Mouse (Mus musculus) kidney, embryonic 15.5 days (tissue): ENCODE measurements around the gene AC131692.1. TPM values are rescaled to one million over a fixed set of nuclear protein-coding genes. Genes with fewer than 3 reads are reported as not detected.

Experiments used
- ATAC-seq: fragments of 200-750 bp; cut with Nextera tagmentation; replicated peaks from 2 replicates; pipeline ENCODE4 v1.8.0; 2017; ENCODE audit warnings: moderate TSS enrichment; ENCODE audit not compliant: low FRiP score
- H3K27ac ChIP-seq: fragments of 300-500 bp; sonication (generic); 2 replicates; pipeline ENCODE4 v1.5.1; 2015; ENCODE audit warnings: mild to moderate bottlenecking, inconsistent platforms
- H3K27me3 ChIP-seq: fragments of 300-500 bp; sonication (generic); 2 replicates; pipeline ENCODE4 v1.6.1; 2015; ENCODE audit warnings: inconsistent platforms
- H3K36me3 ChIP-seq: fragments of 300-500 bp; sonication (generic); 2 replicates; pipeline ENCODE4 v1.6.1; 2015; ENCODE audit warnings: inconsistent platforms
- H3K4me1 ChIP-seq: fragments of 300-500 bp; sonication (generic); 2 replicates; pipeline ENCODE4 v1.6.1; 2015; ENCODE audit warnings: inconsistent platforms
- H3K4me2 ChIP-seq: fragments of 300-500 bp; sonication (generic); 2 replicates; pipeline ENCODE4 v1.6.1; 2015; ENCODE audit warnings: moderate library complexity, mild to moderate bottlenecking, inconsistent platforms
- H3K4me3 ChIP-seq: fragments of 300-500 bp; sonication (generic); replicated peaks from 2 replicates; pipeline ENCODE4 v1.5.1; 2015; ENCODE audit warnings: mild to moderate bottlenecking, inconsistent platforms
- H3K9ac ChIP-seq: fragments of 300-500 bp; sonication (generic); 2 replicates; pipeline ENCODE4 v1.6.1; 2015; ENCODE audit warnings: mild to moderate bottlenecking, inconsistent platforms
- H3K9me3 ChIP-seq: fragments of 300-500 bp; sonication (generic); replicated peaks from 2 replicates; pipeline ENCODE4 v1.6.1; 2016; ENCODE audit warnings: inconsistent platforms
- WGBS: fragments of 180-500 bp; shearing (Covaris S2); methylation state at CpG from one replicate; pipeline ENCODE4 v1.1.7; 2015; ENCODE audit warnings: mixed read lengths; 5-methylcytosine and 5-hydroxymethylcytosine counted together
- polyA plus RNA-seq: library from polyadenylated mRNA; unstranded; fragments of >200 nt; fragmentation: Nextera tagmentation; extraction: Ambion mirVana; gene quantifications from 2 replicates; pipeline ENCODE4 v1.2.1, GENCODE M21; 2015

Gene AC131692.1
- polyA plus RNA-seq, 1 experiment from 2014 or later = 0.34 TPM

GRCm38 (mm10) chr19:6058513-6058912 lies 35.7 kb upstream of the AC131692.1 start:
- Histone ChIP-seq H3K4me3 (peak overlapping the region; percentile 95), H3K36me3 (peaks cover 43% of the 10 kb centered on the region), H3K27me3 (no peaks in the 10 kb centered on the region), H3K4me1 (peaks cover 44% of the 10 kb centered on the region), H3K9me3 (no peaks in the 10 kb centered on the region), H3K4me2 (peak overlapping the region; percentile 78), H3K27ac (peak overlapping the region; percentile 85), H3K9ac (peak overlapping the region; percentile 94)
- no peak for ATAC-seq
- 38% methylated on average over 5 of the region's 5 CpGs for WGBS

GRCm38 (mm10) chr19:6058966-6059365 lies 35.3 kb upstream of the AC131692.1 start:
- H3K27ac ChIP-seq = 0 out of 2 replicates have a peak overlapping the region, but pooled peaks have one; percentile 85
- no peaks in the 10 kb centered on the region for H3K27me3 ChIP-seq
- no peaks in the 10 kb centered on the region for H3K9me3 ChIP-seq
- H3K4me2 ChIP-seq = peak overlapping the region; percentile 78
- H3K9ac ChIP-seq = peak overlapping the region; percentile 94; the same call in 1 of the 2 replicates
- H3K4me1 ChIP-seq = peaks cover 46% of the 10 kb centered on the region
- WGBS = 81% methylated on average over 5 of the region's 5 CpGs
- H3K36me3 ChIP-seq = peaks cover 38% of the 10 kb centered on the region
- ATAC-seq = no peak
- peak overlapping the region; percentile 95 for H3K4me3 ChIP-seq

- Histone ChIP-seq H3K36me3 (peaks cover 19% of the 10 kb centered on the region), H3K27ac (peak within 1 kb of the TSS; percentile 95), H3K4me2 (peak within 1 kb of the TSS; percentile 98), H3K9me3 (no peaks in the 10 kb centered on the region), H3K4me1 (peaks cover 48% of the 10 kb centered on the region), H3K27me3 (no peaks in the 10 kb centered on the region), H3K4me3 (peak within 1 kb of the TSS; percentile 80), H3K9ac (peak within 1 kb of the TSS; percentile 94)
- ATAC-seq = peak; percentile 73
- under 1% methylated on average over 58 of the region's 58 CpGs for WGBS
These were observed 33.1 kb upstream of the AC131692.1 start, which contains the start of gene Znhit2 for GRCm38 (mm10) chr19:6061021-6061533. TSS of gene Znhit2 (plus strand) at chr19:6061192.

GRCm38 (mm10) chr19:6061641-6062302 lies 32.4 kb upstream of the AC131692.1 start:
- ATAC-seq = peak; percentile 17; the same call in 1 of the 2 replicates
- H3K9me3 ChIP-seq = no peaks in the 10 kb centered on the region
- 2% methylated on average over 44 of the region's 44 CpGs for WGBS
- peaks cover 48% of the 10 kb centered on the region for H3K4me1 ChIP-seq
- peak overlapping the region; percentile 95 for H3K27ac ChIP-seq
- peak overlapping the region; percentile 94 for H3K9ac ChIP-seq
- peak overlapping the region; percentile 80 for H3K4me3 ChIP-seq
- H3K27me3 ChIP-seq = no peaks in the 10 kb centered on the region
- peaks cover 19% of the 10 kb centered on the region for H3K36me3 ChIP-seq
- peak overlapping the region; percentile 98 for H3K4me2 ChIP-seq

- peaks cover 52% of the 10 kb centered on the region for H3K4me1 ChIP-seq
These were observed 31.8 kb upstream of the AC131692.1 start for GRCm38 (mm10) chr19:6062418-6062817.

GRCm38 (mm10) chr19:6063081-6063480 lies 31.1 kb upstream of the AC131692.1 start:
- WGBS = 90% methylated on average over 6 of the region's 6 CpGs
- Histone ChIP-seq H3K4me1 (peaks cover 58% of the 10 kb centered on the region), H3K4me2 (peak overlapping the region; percentile 98), H3K9ac (no peak overlapping the region), H3K27ac (no peak overlapping the region), H3K4me3 (no peak overlapping the region; the same call in 1 of the 2 replicates), H3K36me3 (peaks cover 19% of the 10 kb centered on the region), H3K27me3 (no peaks in the 10 kb centered on the region), H3K9me3 (no peaks in the 10 kb centered on the region)
- ATAC-seq = no peak

More at GRCm38 (mm10) chr19:6062418-6062817, 31.8 kb upstream of the AC131692.1 start:
- no peak for ATAC-seq
- peaks cover 19% of the 10 kb centered on the region for H3K36me3 ChIP-seq
- WGBS = 47% methylated on average over 5 of the region's 5 CpGs
- no peaks in the 10 kb centered on the region for H3K9me3 ChIP-seq
- H3K9ac ChIP-seq = peak overlapping the region; percentile 94
- peak overlapping the region; percentile 80 for H3K4me3 ChIP-seq
- H3K4me2 ChIP-seq = peak overlapping the region; percentile 98
- H3K27me3 ChIP-seq = no peaks in the 10 kb centered on the region
- H3K27ac ChIP-seq = peak overlapping the region; percentile 95; the same call in 1 of the 2 replicates

GRCm38 (mm10) chr19:6066571-6066970 lies 27.6 kb upstream of the AC131692.1 start:
- Histone ChIP-seq H3K4me2 (peak overlapping the region; percentile 95), H3K27ac (peak overlapping the region; percentile 88), H3K4me3 (peak overlapping the region; percentile 52), H3K36me3 (peaks cover 31% of the 10 kb centered on the region), H3K27me3 (no peaks in the 10 kb centered on the region), H3K4me1 (peaks cover 49% of the 10 kb centered on the region), H3K9me3 (no peaks in the 10 kb centered on the region), H3K9ac (peak overlapping the region; percentile 61)
- 35% methylated on average over 5 of the region's 5 CpGs for WGBS
- no peak for ATAC-seq

GRCm38 (mm10) chr19:6067011-6067723 lies 27.1 kb upstream of the AC131692.1 start:
- peaks cover 33% of the 10 kb centered on the region for H3K36me3 ChIP-seq
- peak; percentile 66 for ATAC-seq

GRCm38 (mm10) chr19:6067724-6068415 lies 26.3 kb upstream of the AC131692.1 start, which contains the start of gene Tm7sf2:
TSS of gene Tm7sf2 (minus strand) at chr19:6068373.
- Histone ChIP-seq H3K27ac (peak within 1 kb of the TSS; percentile 88), H3K4me1 (peaks cover 36% of the 10 kb centered on the region), H3K27me3 (no peaks in the 10 kb centered on the region), H3K4me2 (peak within 1 kb of the TSS; percentile 95), H3K36me3 (peaks cover 37% of the 10 kb centered on the region), H3K9ac (peak within 1 kb of the TSS; percentile 61), H3K4me3 (peak within 1 kb of the TSS; percentile 52), H3K9me3 (no peaks in the 10 kb centered on the region)
- peak; percentile 95 for ATAC-seq
- 7% methylated on average over 33 of the region's 33 CpGs for WGBS

More at GRCm38 (mm10) chr19:6067011-6067723, 27.1 kb upstream of the AC131692.1 start:
- Histone ChIP-seq H3K9me3 (no peaks in the 10 kb centered on the region), H3K9ac (peak overlapping the region; percentile 61), H3K4me3 (peak overlapping the region; percentile 52), H3K27ac (peak overlapping the region; percentile 88), H3K27me3 (no peaks in the 10 kb centered on the region), H3K4me2 (peak overlapping the region; percentile 95), H3K4me1 (peaks cover 43% of the 10 kb centered on the region)
- WGBS = under 1% methylated on average over 30 of the region's 30 CpGs

- H3K4me1 ChIP-seq = peaks cover 29% of the 10 kb centered on the region
- H3K36me3 ChIP-seq = peaks cover 47% of the 10 kb centered on the region
- no peak overlapping the region for H3K9ac ChIP-seq
- H3K4me2 ChIP-seq = no peak overlapping the region
- WGBS = 77% methylated on average over 4 of the region's 4 CpGs
- no peak overlapping the region for H3K4me3 ChIP-seq
- no peak for ATAC-seq
- H3K9me3 ChIP-seq = no peaks in the 10 kb centered on the region
- no peak overlapping the region for H3K27ac ChIP-seq
- no peaks in the 10 kb centered on the region for H3K27me3 ChIP-seq
These were observed 25.3 kb upstream of the AC131692.1 start for GRCm38 (mm10) chr19:6068951-6069350.

- ATAC-seq = no peak
- Histone ChIP-seq H3K9me3 (no peaks in the 10 kb centered on the region), H3K27ac (no peak overlapping the region), H3K4me1 (peaks cover 31% of the 10 kb centered on the region), H3K4me2 (no peak overlapping the region), H3K4me3 (no peak overlapping the region), H3K36me3 (peaks cover 55% of the 10 kb centered on the region), H3K27me3 (no peaks in the 10 kb centered on the region), H3K9ac (no peak overlapping the region)
- WGBS = 89% methylated on average over 10 of the region's 10 CpGs
These were observed 24.4 kb upstream of the AC131692.1 start for GRCm38 (mm10) chr19:6069851-6070250.
